Mouse (Mus musculus) right cerebral cortex, postnatal 10 days (tissue): ENCODE results near the gene Asrgl1.
"Not testable (repeated sequence)": the region's sequence is repeated elsewhere in the genome, so short reads cannot be mapped to it uniquely, and the experiment has no call there.

ENCODE experiments used
- DNase-seq, 2 experiments: peaks; one replicate each; pipeline ENCODE4 v3.0.0; 2021; ENCODE audit warnings: low spot score in 2 of 2

Asrgl1 gene

DNA sequence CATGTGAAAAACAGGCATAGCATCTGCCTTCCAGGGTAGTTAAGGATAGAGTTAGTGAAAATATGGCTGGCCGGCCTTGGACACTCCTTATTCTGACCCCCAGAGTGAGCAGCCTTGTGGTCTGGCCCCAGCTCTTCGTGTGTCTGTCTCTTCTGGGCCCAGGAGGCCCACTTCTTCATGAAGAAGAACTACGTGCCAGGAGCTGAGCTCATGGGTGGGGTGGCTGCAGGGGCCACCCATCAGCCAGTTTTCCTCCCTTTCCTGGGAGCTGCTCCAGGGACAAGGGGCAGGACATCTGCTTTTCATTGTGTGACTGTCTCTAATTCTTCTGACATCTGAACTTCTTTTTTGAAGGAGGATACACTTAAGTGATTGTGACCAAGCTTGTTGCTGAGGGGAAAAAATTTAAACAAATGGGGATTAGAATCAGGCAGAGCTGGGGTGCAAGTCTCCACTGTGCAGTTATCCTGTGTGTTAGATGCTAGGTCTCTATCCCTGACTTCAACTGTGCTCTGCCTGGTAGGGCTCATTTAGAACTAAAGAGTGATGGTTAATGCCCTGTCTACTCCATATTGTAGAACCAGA lies 30.2 kb downstream of the Asrgl1 start:
- DNase-seq: no peak

GRCm38 (mm10) chr19:9103986-9104385 lies 31.4 kb downstream of the Asrgl1 start:
- DNase-seq: peak in 1 of 2 experiments; percentile 5

GRCm38 (mm10) chr19:9101062-9101457 lies 34.4 kb downstream of the Asrgl1 start:
- DNase-seq: no peak

- DNase-seq: no peak
These were observed 35.0 kb downstream of the Asrgl1 start for GRCm38 (mm10) chr19:9100297-9101061.

- DNase-seq: no peak
These were observed 35.7 kb downstream of the Asrgl1 start for GRCm38 (mm10) chr19:9099751-9100150.

GRCm38 (mm10) chr19:9097441-9097840 lies 38.0 kb downstream of the Asrgl1 start:
- DNase-seq: no peak

DNA sequence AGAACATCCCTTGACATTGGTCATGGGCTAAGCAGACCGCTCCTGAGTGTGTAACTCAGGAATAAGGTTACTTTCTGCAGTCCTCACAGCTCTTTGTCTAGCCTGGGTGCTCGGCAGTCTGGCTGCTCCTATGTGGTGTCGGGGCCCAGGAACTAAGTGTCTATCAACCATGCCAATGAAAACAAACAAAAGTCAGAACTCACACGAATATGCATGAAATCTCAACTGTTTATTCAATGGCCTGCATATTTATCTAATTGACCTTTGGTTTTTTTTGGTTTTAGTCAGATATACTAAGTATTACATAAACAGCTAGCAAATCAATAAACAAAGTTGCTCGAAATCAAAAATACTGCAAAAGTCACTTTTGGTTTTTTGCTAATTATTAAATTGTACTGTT lies 40.3 kb downstream of the Asrgl1 start:
- DNase-seq: no peak

- DNase-seq: no peak
These were observed 44.7 kb downstream of the Asrgl1 start for GRCm38 (mm10) chr19:9090709-9091108.

GRCm38 (mm10) chr19:9090191-9090590 lies 45.2 kb downstream of the Asrgl1 start:
- no peak for DNase-seq

DNA sequence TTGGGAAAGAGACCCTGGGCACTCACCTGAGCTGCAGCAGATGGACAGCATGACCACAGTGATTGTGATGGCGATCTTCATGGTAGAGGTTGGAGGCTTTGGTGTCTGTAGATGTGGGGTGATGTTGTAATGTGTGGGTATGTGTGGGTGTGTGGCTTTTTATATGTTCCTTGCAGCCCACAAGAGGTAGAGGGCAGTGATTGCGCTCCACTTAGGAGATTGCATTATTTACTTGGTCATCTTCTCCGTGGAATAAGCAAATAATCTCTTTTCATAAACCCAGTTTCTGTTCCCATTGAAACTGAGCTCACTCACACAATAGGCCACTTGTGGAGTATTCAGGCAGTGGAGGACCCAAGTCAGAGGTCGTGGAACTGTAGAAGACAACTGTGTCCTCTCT lies 47.6 kb downstream of the Asrgl1 start, which contains the start of gene Scgb1a1:
Scgb1a1 (minus strand) TSS at position 138 of the 400 bp plus-strand sequence.
- no peak for DNase-seq

GRCm38 (mm10) chr19:9083892-9084291 lies 51.5 kb downstream of the Asrgl1 start:
- not testable (repeated sequence) for DNase-seq

DNA sequence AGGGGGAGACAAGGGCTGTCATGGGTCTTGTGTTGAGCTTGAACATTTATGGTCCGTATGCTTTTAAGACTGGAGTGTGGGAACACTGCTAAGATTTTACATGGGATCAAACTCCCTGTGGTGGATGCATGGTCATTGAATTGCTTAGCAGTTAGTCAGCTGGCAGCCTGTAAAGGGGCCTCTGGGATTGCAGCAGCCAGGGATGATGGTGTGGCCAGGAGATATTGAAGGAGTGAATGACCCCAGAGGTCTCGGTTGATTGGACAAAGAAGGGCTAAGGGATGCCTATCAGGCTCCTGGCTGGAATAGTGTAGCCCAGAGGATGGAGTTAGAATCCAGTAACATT lies 52.5 kb downstream of the Asrgl1 start:
- DNase-seq: no peak

GRCm38 (mm10) chr19:9082191-9083009 lies 53.0 kb downstream of the Asrgl1 start:
- peak; percentile 72 to 80 for DNase-seq

GRCm38 (mm10) chr19:9081311-9082190 lies 53.9 kb downstream of the Asrgl1 start:
- DNase-seq: no peak

- no peak for DNase-seq
These were observed 55.5 kb downstream of the Asrgl1 start for GRCm38 (mm10) chr19:9079916-9080315.

DNA sequence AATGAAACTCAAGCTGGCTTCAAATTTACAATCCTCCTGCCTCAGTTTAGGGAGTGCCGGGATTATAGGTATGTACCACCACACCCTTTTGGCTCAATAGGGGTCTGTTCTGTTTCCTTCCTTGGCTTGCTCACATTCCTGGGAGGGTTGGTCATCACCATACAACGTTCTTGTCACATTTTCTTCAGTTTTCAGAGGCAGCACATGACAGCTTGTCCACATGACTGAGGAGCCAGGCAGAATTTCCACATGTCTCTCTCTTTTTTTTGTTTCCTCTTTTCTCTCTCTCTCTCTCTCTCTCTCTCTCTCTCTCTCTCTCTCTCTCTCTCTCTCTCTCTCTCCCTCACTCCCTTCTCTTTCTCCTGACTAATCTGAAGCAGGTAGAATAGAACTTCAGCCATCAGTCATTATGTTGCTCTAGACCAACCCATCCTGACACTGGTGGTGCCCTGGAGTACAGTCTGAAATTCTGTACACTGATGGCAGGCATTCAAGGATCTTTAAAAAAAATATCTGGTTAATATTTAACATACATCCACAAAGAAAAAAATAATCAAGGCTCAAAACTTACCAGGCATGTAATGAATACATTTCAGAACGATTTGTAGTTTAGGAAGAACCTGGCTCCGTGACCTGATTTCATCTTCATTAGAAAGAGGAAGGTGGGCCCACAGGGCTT lies 58.3 kb downstream of the Asrgl1 start:
- DNase-seq: no peak

DNA sequence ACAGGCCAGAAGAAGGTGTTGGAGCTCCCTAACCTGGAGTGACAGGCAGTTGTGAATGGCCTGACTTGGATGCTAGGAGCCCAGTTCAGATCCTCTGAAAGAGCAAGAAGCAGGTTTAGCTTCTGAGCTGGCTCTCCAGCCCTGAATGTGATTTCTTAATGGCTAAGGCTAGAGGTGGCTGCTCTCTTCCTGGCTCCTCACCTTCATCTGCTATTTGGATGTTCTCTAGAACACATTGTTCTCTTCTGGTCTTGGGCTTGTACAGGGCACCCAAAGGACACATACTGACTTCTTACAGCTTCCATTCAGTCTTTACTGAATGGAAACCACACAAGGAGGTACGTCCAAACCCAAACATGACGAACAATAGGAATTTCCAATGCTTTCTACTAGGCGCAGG lies 59.4 kb downstream of the Asrgl1 start:
- DNase-seq: no peak

GRCm38 (mm10) chr19:9075558-9075957 lies 59.9 kb downstream of the Asrgl1 start:
- no peak for DNase-seq

DNA sequence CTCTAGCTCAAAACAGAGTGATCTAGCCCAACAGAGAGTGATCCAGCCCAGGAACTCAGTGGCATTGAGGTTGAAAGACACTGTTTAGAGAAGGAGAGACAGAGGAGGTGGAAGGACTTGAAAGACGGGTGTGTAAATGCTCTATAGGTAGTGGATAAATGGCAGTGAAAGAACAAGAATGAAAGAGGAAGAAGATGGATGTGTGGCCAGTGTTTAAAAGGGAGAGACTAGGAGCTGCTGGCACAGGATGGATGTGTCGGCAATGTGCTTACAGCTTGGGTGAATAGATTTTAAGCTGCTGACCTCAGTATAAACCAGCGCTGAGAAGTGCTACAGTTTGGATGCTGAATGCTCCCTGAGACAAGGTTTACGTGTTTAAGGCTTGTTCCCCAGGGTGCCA lies 61.0 kb downstream of the Asrgl1 start:
- no peak for DNase-seq

DNA sequence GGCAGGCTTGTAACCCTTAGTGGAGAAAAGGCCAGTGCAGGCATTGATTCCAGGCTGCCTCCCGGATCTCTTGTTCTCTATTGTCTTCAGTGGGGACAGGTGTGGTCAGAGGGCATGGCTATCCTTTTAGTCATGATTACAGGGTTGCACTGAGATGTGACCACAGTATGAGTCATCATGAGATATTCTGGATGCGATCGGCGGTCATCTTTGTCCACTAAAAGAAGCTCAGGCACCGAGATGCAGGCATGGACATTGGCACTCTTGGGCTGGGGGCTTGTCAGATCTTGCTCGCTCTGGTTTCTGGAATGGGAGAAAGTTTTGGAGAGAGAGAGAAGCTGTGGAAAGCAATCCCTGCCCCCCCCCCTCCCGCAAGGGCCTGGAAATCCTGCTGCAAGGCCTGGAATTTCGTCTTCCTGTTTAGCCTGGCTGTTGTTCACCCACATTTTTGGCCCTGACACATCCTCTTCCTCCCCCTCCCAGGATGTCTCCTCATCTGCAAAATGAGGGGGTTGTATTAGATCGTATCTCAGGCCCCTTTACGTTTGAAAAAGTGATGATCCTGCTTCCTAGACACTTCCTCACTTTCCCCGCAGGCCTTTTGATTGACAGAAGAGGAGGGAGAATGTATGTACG lies 61.5 kb downstream of the Asrgl1 start:
- no peak for DNase-seq

GRCm38 (mm10) chr19:9072157-9072530 lies 63.3 kb downstream of the Asrgl1 start:
- no peak for DNase-seq
